Mouse (Mus musculus): ENCODE results near the gene Gss. TPM values are rescaled to one million over a fixed set of nuclear protein-coding genes. Genes with fewer than 3 reads are reported as not detected.

Gss gene
- polyA plus RNA-seq, 1 experiment from 2014 or later, result 15.0 TPM

- Histone ChIP-seq H3K4me3 (replicated peaks; ENCODE audit: low read length) (no peak overlapping the region), H3K9me3 (ENCODE audit: control insufficient read depth, low read length) (no peaks in the 10 kb centered on the region), H3K27ac (ENCODE audit: low read length) (no peak overlapping the region), H3K9ac (replicated peaks; ENCODE audit: low read depth, low read length) (no peak overlapping the region), H3K4me1 (replicated peaks; ENCODE audit: control insufficient read depth, insufficient read depth, low read length) (no peaks in the 10 kb centered on the region), H3K36me3 (ENCODE audit: control insufficient read depth, insufficient read depth) (no peaks in the 10 kb centered on the region), H3K27me3 (replicated peaks; ENCODE audit: control insufficient read depth, insufficient read depth, low read length) (no peaks in the 10 kb centered on the region), H3K4me2 (ENCODE audit: low read length) (no peak overlapping the region)
- 60% methylated on average over 9 of the region's 9 CpGs for WGBS
- ATAC-seq, result no peak
Measured at GRCm38 (mm10) chr2:155585082-155585481, 7.5 kb downstream of the Gss start.

DNA sequence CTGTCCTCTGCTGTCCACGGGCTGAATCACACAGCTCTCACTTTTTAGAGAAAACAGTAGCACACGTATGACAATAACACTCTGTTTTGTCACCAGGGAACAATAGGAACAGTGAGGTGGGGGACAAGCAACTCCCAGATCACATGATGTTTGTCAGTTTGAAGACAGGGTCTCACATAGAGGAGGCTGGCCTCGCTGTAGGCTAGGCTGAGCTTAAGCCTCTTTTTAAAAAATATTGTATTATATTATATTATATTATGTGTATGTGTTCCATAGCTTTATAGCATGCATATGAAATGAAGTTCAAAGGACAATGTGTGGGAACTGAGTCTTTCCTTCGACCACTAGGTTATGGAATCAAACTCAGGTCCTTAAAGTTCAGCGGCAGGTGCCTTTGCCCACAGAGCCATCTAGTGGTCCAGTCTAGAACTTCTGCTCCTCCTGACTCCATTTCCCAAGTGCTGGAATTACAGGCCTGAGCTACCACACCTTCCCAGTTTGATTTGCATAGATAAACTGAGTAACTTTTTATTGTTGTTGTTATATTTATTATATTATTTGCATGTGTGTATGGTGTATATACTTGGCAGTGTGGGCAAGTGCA is 8.6 kb downstream of the Gss start:
- Histone ChIP-seq H3K9ac (replicated peaks; ENCODE audit: low read depth, low read length) (no peak overlapping the region), H3K27ac (ENCODE audit: low read length) (no peak overlapping the region), H3K36me3 (ENCODE audit: control insufficient read depth, insufficient read depth) (no peaks in the 10 kb centered on the region), H3K27me3 (replicated peaks; ENCODE audit: control insufficient read depth, insufficient read depth, low read length) (no peaks in the 10 kb centered on the region), H3K4me3 (replicated peaks; ENCODE audit: low read length) (no peak overlapping the region), H3K4me1 (replicated peaks; ENCODE audit: control insufficient read depth, insufficient read depth, low read length) (no peaks in the 10 kb centered on the region), H3K4me2 (ENCODE audit: low read length) (no peak overlapping the region), H3K9me3 (ENCODE audit: control insufficient read depth, low read length) (no peaks in the 10 kb centered on the region)
- 43% methylated on average over 5 of the region's 5 CpGs for WGBS
- ATAC-seq, result no peak; the same call in 1 of the 2 replicates

DNA sequence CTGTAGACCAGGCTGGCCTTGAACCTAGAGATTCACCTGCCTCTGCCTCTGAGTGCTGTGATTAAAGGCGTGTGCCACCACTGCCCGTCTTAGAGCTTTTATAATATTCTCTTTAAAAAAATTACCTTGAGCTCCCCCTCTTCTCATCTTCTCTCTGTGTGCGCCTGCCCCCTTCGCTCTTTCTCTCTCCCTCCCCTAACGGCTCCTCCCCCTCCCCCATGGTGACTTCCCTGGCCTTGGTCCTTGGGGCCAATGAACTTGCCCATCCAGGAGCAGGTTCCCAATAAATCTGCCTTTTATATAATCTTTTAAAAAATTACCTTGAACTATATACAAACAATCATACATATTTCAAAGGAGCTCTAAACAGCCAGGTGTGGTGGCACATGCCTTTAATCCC is 9.6 kb downstream of the Gss start:
- Histone ChIP-seq H3K9ac (replicated peaks; ENCODE audit: low read depth, low read length) (no peak overlapping the region), H3K36me3 (ENCODE audit: control insufficient read depth, insufficient read depth) (no peaks in the 10 kb centered on the region), H3K4me1 (replicated peaks; ENCODE audit: control insufficient read depth, insufficient read depth, low read length) (no peaks in the 10 kb centered on the region), H3K27ac (ENCODE audit: low read length) (no peak overlapping the region), H3K4me2 (ENCODE audit: low read length) (no peak overlapping the region), H3K4me3 (replicated peaks; ENCODE audit: low read length) (no peak overlapping the region), H3K27me3 (replicated peaks; ENCODE audit: control insufficient read depth, insufficient read depth, low read length) (no peaks in the 10 kb centered on the region), H3K9me3 (ENCODE audit: control insufficient read depth, low read length) (no peaks in the 10 kb centered on the region)
- 86% methylated on average over 5 of the region's 5 CpGs for WGBS
- no peak for ATAC-seq

- Histone ChIP-seq H3K4me3 (replicated peaks; ENCODE audit: low read length) (no peak overlapping the region), H3K36me3 (ENCODE audit: control insufficient read depth, insufficient read depth) (no peaks in the 10 kb centered on the region), H3K4me1 (replicated peaks; ENCODE audit: control insufficient read depth, insufficient read depth, low read length) (no peaks in the 10 kb centered on the region), H3K9ac (replicated peaks; ENCODE audit: low read depth, low read length) (no peak overlapping the region), H3K4me2 (ENCODE audit: low read length) (no peak overlapping the region), H3K27me3 (replicated peaks; ENCODE audit: control insufficient read depth, insufficient read depth, low read length) (no peaks in the 10 kb centered on the region), H3K27ac (ENCODE audit: low read length) (no peak overlapping the region), H3K9me3 (ENCODE audit: control insufficient read depth, low read length) (no peaks in the 10 kb centered on the region)
- WGBS, result 80% methylated on average over 4 of the region's 4 CpGs
- ATAC-seq, result no peak
Measured at GRCm38 (mm10) chr2:155582384-155582995, 10.1 kb downstream of the Gss start.

GRCm38 (mm10) chr2:155580331-155580730 is 12.3 kb downstream of the Gss start:
- H3K4me1 ChIP-seq (replicated peaks; ENCODE audit: control insufficient read depth, insufficient read depth, low read length), result no peaks in the 10 kb centered on the region
- H3K4me2 ChIP-seq (ENCODE audit: low read length), result no peak overlapping the region
- no peaks in the 10 kb centered on the region for H3K27me3 ChIP-seq (replicated peaks; ENCODE audit: control insufficient read depth, insufficient read depth, low read length)
- H3K27ac ChIP-seq (ENCODE audit: low read length), result no peak overlapping the region
- no peak overlapping the region for H3K9ac ChIP-seq (replicated peaks; ENCODE audit: low read depth, low read length)
- no peak for ATAC-seq
- no peak overlapping the region for H3K4me3 ChIP-seq (replicated peaks; ENCODE audit: low read length)
- no peaks in the 10 kb centered on the region for H3K36me3 ChIP-seq (ENCODE audit: control insufficient read depth, insufficient read depth)
- H3K9me3 ChIP-seq (ENCODE audit: control insufficient read depth, low read length), result no peaks in the 10 kb centered on the region
- WGBS, result 93% methylated on average over 3 of the region's 3 CpGs

DNA sequence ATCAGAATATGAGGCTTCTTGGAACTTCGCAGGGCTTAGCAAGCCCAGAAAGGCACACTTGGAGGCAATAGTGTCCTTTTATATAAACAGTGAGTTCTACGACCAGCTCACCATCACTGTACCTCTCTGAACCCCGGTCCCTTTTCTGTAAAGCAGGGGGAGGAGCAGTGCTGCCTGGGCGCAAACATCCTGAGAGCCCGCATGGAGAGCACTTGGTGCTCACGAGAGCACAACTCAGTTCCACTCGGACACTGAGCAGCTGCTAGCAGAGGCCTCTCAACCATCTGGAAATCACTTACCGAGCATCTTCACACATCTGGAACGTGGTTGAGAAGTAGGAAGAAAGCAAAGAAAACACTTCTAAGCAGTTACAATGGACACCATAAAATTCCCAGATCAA is 16.0 kb downstream of the Gss start:
- 83% methylated on average over 9 of the region's 9 CpGs for WGBS
- Histone ChIP-seq H3K27me3 (replicated peaks; ENCODE audit: control insufficient read depth, insufficient read depth, low read length) (no peaks in the 10 kb centered on the region), H3K27ac (ENCODE audit: low read length) (no peak overlapping the region), H3K4me3 (replicated peaks; ENCODE audit: low read length) (no peak overlapping the region), H3K4me2 (ENCODE audit: low read length) (no peak overlapping the region), H3K36me3 (ENCODE audit: control insufficient read depth, insufficient read depth) (no peaks in the 10 kb centered on the region), H3K4me1 (replicated peaks; ENCODE audit: control insufficient read depth, insufficient read depth, low read length) (no peaks in the 10 kb centered on the region), H3K9me3 (ENCODE audit: control insufficient read depth, low read length) (no peaks in the 10 kb centered on the region), H3K9ac (replicated peaks; ENCODE audit: low read depth, low read length) (no peak overlapping the region)
- ATAC-seq, result no peak

GRCm38 (mm10) chr2:155574700-155575099 is 17.9 kb downstream of the Gss start:
- no peak overlapping the region for H3K9ac ChIP-seq (replicated peaks; ENCODE audit: low read depth, low read length)
- no peak overlapping the region for H3K4me2 ChIP-seq (ENCODE audit: low read length)
- H3K27ac ChIP-seq (ENCODE audit: low read length), result no peak overlapping the region
- WGBS, result 58% methylated on average over 4 of the region's 4 CpGs
- ATAC-seq, result no peak
- no peaks in the 10 kb centered on the region for H3K4me1 ChIP-seq (replicated peaks; ENCODE audit: control insufficient read depth, insufficient read depth, low read length)
- no peaks in the 10 kb centered on the region for H3K9me3 ChIP-seq (ENCODE audit: control insufficient read depth, low read length)
- H3K4me3 ChIP-seq (replicated peaks; ENCODE audit: low read length), result no peak overlapping the region
- no peaks in the 10 kb centered on the region for H3K27me3 ChIP-seq (replicated peaks; ENCODE audit: control insufficient read depth, insufficient read depth, low read length)
- H3K36me3 ChIP-seq (ENCODE audit: control insufficient read depth, insufficient read depth), result no peaks in the 10 kb centered on the region

- no peak overlapping the region for H3K4me2 ChIP-seq (ENCODE audit: low read length)
- H3K27me3 ChIP-seq (replicated peaks; ENCODE audit: control insufficient read depth, insufficient read depth, low read length), result no peaks in the 10 kb centered on the region
- no peaks in the 10 kb centered on the region for H3K4me1 ChIP-seq (replicated peaks; ENCODE audit: control insufficient read depth, insufficient read depth, low read length)
- H3K9ac ChIP-seq (replicated peaks; ENCODE audit: low read depth, low read length), result no peak overlapping the region
- H3K36me3 ChIP-seq (ENCODE audit: control insufficient read depth, insufficient read depth), result no peaks in the 10 kb centered on the region
- no peak overlapping the region for H3K4me3 ChIP-seq (replicated peaks; ENCODE audit: low read length)
- ATAC-seq, result no peak
- WGBS, result 76% methylated on average over 7 of the region's 7 CpGs
- no peak overlapping the region for H3K27ac ChIP-seq (ENCODE audit: low read length)
- no peaks in the 10 kb centered on the region for H3K9me3 ChIP-seq (ENCODE audit: control insufficient read depth, low read length)
Measured at GRCm38 (mm10) chr2:155573996-155574395, 18.6 kb downstream of the Gss start.

- no peak for ATAC-seq
- 90% methylated on average over 9 of the region's 9 CpGs for WGBS
Measured at GRCm38 (mm10) chr2:155573001-155573400, 19.6 kb downstream of the Gss start.

More at GRCm38 (mm10) chr2:155573001-155573400, 19.6 kb downstream of the Gss start:
- Histone ChIP-seq H3K27me3 (replicated peaks; ENCODE audit: control insufficient read depth, insufficient read depth, low read length) (no peaks in the 10 kb centered on the region), H3K4me2 (ENCODE audit: low read length) (no peak overlapping the region), H3K9me3 (ENCODE audit: control insufficient read depth, low read length) (no peaks in the 10 kb centered on the region), H3K36me3 (ENCODE audit: control insufficient read depth, insufficient read depth) (no peaks in the 10 kb centered on the region), H3K4me1 (replicated peaks; ENCODE audit: control insufficient read depth, insufficient read depth, low read length) (no peaks in the 10 kb centered on the region), H3K9ac (replicated peaks; ENCODE audit: low read depth, low read length) (no peak overlapping the region), H3K27ac (ENCODE audit: low read length) (no peak overlapping the region), H3K4me3 (replicated peaks; ENCODE audit: low read length) (no peak overlapping the region)

Measured in forebrain, embryonic 16.5 days (tissue).